Mouse (Mus musculus): ENCODE measurements around the gene Plaur. TPM values are rescaled to one million over a fixed set of nuclear protein-coding genes. Genes with fewer than 3 reads are reported as not detected.
"Not testable (repeated sequence)": the region's sequence is repeated elsewhere in the genome, so short reads cannot be mapped to it uniquely, and the experiment has no call there.

Gene Plaur
- total RNA-seq, 2 experiments from 2014 or later = 2.6 to 3.4 TPM

GRCm38 (mm10) chr7:24478911-24479310, 16.6 kb downstream of the Plaur start:
- no peak for DNase-seq

- no peak for DNase-seq
Observed at GRCm38 (mm10) chr7:24479685-24480084, 17.4 kb downstream of the Plaur start.

- peak; percentile 17 to 43 for DNase-seq
Observed at GRCm38 (mm10) chr7:24480121-24480941, 18.0 kb downstream of the Plaur start.

- DNase-seq = peak in 1 of 2 experiments; percentile 16
Observed at GRCm38 (mm10) chr7:24480986-24481473, 18.7 kb downstream of the Plaur start.

GRCm38 (mm10) chr7:24481474-24482207, 19.4 kb downstream of the Plaur start, which contains the start of gene Cadm4:
Cadm4 (plus strand) TSS chr7:24482023.
- peak; percentile 81 to 85 for DNase-seq

GRCm38 (mm10) chr7:24482208-24483020, 20.1 kb downstream of the Plaur start:
- no peak for DNase-seq

- not testable (repeated sequence) for DNase-seq
Observed at GRCm38 (mm10) chr7:24483291-24483690, 21.0 kb downstream of the Plaur start.

GRCm38 (mm10) chr7:24485481-24485880, 23.2 kb downstream of the Plaur start:
- no peak for DNase-seq

- DNase-seq = no peak
Observed at GRCm38 (mm10) chr7:24486654-24487130, 24.4 kb downstream of the Plaur start.

- no peak for DNase-seq
Observed at GRCm38 (mm10) chr7:24487403-24487802, 25.1 kb downstream of the Plaur start.

GRCm38 (mm10) chr7:24488303-24488702, 26.0 kb downstream of the Plaur start:
- no peak for DNase-seq

GRCm38 (mm10) chr7:24499856-24500577, 37.7 kb downstream of the Plaur start:
- no peak for DNase-seq

GRCm38 (mm10) chr7:24500929-24501328, 38.6 kb downstream of the Plaur start:
- DNase-seq = peak in 1 of 2 experiments; percentile 32

GRCm38 (mm10) chr7:24501492-24501891, 39.2 kb downstream of the Plaur start:
- DNase-seq = peak in 1 of 2 experiments; percentile 18

GRCm38 (mm10) chr7:24504004-24504403, 41.7 kb downstream of the Plaur start:
- no peak for DNase-seq

GRCm38 (mm10) chr7:24504868-24505267, 42.6 kb downstream of the Plaur start:
- DNase-seq = no peak

- DNase-seq = no peak
Observed at GRCm38 (mm10) chr7:24505447-24506064, 43.3 kb downstream of the Plaur start.

GRCm38 (mm10) chr7:24506065-24506459, 43.8 kb downstream of the Plaur start:
- peak; percentile 45 to 50 for DNase-seq

GRCm38 (mm10) chr7:24506476-24506837, 44.2 kb downstream of the Plaur start:
- DNase-seq = peak; percentile 66 to 67

- DNase-seq = peak; percentile 90
Observed at GRCm38 (mm10) chr7:24506838-24507725, 44.8 kb downstream of the Plaur start, which contains the start of gene Zfp428. Zfp428 (plus strand) TSS chr7:24507006.
